8 mouse cellular contexts compared by ENCODE assay signal in the genomic region with DNA sequence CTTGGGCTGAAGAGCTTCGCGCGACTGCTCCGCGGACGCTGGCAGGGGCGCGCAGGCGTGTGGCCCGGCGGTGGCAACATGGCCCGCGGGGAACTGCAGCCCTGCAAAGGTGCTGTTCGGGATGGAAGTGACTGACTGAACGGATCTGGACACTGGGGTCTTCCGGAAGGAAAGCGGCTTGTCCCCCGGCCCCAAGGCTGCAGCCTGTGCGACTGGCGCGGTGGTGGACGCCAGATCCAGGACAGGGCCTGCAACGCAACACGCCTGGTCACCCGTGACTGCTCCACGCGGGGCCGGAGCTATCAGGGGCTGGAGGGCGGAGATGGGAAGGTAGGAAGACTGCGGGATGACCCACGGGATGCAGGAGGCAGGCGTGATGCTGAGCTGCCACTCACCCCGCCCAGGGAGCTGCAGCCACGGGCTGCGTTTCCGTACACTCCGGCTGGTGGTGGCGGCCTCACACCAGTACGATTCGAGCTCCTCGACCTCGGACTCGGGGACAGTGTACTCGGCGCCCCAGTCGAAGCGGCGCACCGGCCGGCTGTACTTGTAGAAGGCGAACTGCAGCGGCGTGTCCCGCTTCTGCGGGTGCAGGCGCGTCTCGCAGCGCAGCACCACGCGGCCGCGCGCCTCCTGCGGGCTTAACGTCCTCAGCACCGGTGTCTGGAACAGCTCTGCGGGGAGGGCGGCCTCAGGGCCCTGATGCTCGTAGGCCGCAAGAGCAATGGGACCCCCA. TPM values are rescaled to one million over a fixed set of nuclear protein-coding genes. Genes with fewer than 3 reads are reported as not detected.
DNase-seq lines count a peak whose midpoint lies in the region; ATAC-seq and TF ChIP-seq lines count a peak whose summit lies in the region.

No protein-coding gene starts in this region.

- WGBS in lung, embryonic 15.5 days: 2% methylated on average over 71 of the region's 71 CpGs
- under 1% methylated on average over 71 of the region's 71 CpGs for WGBS in forebrain, embryonic 10.5 days
- WGBS in hindbrain, postnatal 0 days: under 1% methylated on average over 69 of the region's 71 CpGs
- WGBS in liver, embryonic 12.5 days (ENCODE audit: insufficient replicate concordance): 1% methylated on average over 71 of the region's 71 CpGs
- under 1% methylated on average over 71 of the region's 71 CpGs for WGBS in neural tube, embryonic 14.5 days

- no peak for TF ChIP-seq CTCF in hindbrain, postnatal 0 days (IDR thresholded peaks at IDR 0.05; ENCODE audit: low read depth)

- peak overlapping the region; percentile 44 for H3K4me3 ChIP-seq in lung, embryonic 15.5 days
- H3K4me3 ChIP-seq in forebrain, embryonic 10.5 days: peak overlapping the region; percentile 65
- H3K4me3 ChIP-seq in hindbrain, postnatal 0 days (ENCODE audit: low read length): peak overlapping the region; percentile 56
- H3K4me3 ChIP-seq in liver, embryonic 12.5 days: peak overlapping the region; percentile 46
- peak overlapping the region; percentile 51 for H3K4me3 ChIP-seq in neural tube, embryonic 14.5 days (ENCODE audit: low read depth, low read length)

- DNase-seq in lung, adult 18-20 months: no peak
- peak; percentile 82 for DNase-seq in brain, adult 2 months (ENCODE audit: low read depth, low spot score)
- peak; percentile 46 for DNase-seq in forebrain, embryonic 10.5 days (ENCODE audit: extremely low spot score, low spot score)
- peak; percentile 64 for DNase-seq in hindbrain, postnatal 0 days (ENCODE audit: low spot score)
- DNase-seq in T-cell, adult 2 months (ENCODE audit: low spot score): no peak

- H3K36me3 ChIP-seq in lung, embryonic 15.5 days: no peaks in the 10 kb centered on the region
- no peaks in the 10 kb centered on the region for H3K36me3 ChIP-seq in forebrain, embryonic 10.5 days (replicated peaks)
- no peaks in the 10 kb centered on the region for H3K36me3 ChIP-seq in hindbrain, postnatal 0 days (ENCODE audit: insufficient read depth, low read length)
- H3K36me3 ChIP-seq in liver, embryonic 12.5 days: no peaks in the 10 kb centered on the region
- H3K36me3 ChIP-seq in neural tube, embryonic 14.5 days (ENCODE audit: control insufficient read depth, insufficient read depth, low read length): no peaks in the 10 kb centered on the region

- H3K4me2 ChIP-seq in lung, embryonic 15.5 days: peak overlapping the region; percentile 84
- H3K4me2 ChIP-seq in hindbrain, postnatal 0 days (ENCODE audit: low read depth, low read length): peak overlapping the region; percentile 86
- peak overlapping the region; percentile 67 for H3K4me2 ChIP-seq in liver, embryonic 12.5 days
- H3K4me2 ChIP-seq in neural tube, embryonic 14.5 days (ENCODE audit: low read depth, low read length): peak overlapping the region; percentile 98

- peaks cover 13% of the 10 kb centered on the region for H3K4me1 ChIP-seq in lung, embryonic 15.5 days
- H3K4me1 ChIP-seq in forebrain, embryonic 10.5 days: peaks cover 17% of the 10 kb centered on the region
- H3K4me1 ChIP-seq in hindbrain, postnatal 0 days (ENCODE audit: insufficient read depth, low read length): peaks cover 3% of the 10 kb centered on the region; the same call in 1 of the 2 replicates
- peaks cover 16% of the 10 kb centered on the region for H3K4me1 ChIP-seq in liver, embryonic 12.5 days
- H3K4me1 ChIP-seq in neural tube, embryonic 14.5 days (ENCODE audit: control insufficient read depth, insufficient read depth, low read length): no peaks in the 10 kb centered on the region

- H3K9me3 ChIP-seq in lung, embryonic 15.5 days: no peaks in the 10 kb centered on the region
- H3K9me3 ChIP-seq in forebrain, embryonic 10.5 days: no peaks in the 10 kb centered on the region
- no peaks in the 10 kb centered on the region for H3K9me3 ChIP-seq in hindbrain, postnatal 0 days (ENCODE audit: low read length)
- H3K9me3 ChIP-seq in liver, embryonic 12.5 days (replicated peaks): no peaks in the 10 kb centered on the region
- no peaks in the 10 kb centered on the region for H3K9me3 ChIP-seq in neural tube, embryonic 14.5 days (ENCODE audit: control insufficient read depth, low read length)

- 0 out of 2 replicates have a peak overlapping the region, but pooled peaks have one; percentile 14 for H3K9ac ChIP-seq in lung, embryonic 15.5 days
- peak overlapping the region; percentile 61 for H3K9ac ChIP-seq in hindbrain, postnatal 0 days (replicated peaks; ENCODE audit: low read length)
- no peak overlapping the region for H3K9ac ChIP-seq in liver, embryonic 12.5 days
- peak overlapping the region; percentile 60 for H3K9ac ChIP-seq in neural tube, embryonic 14.5 days (replicated peaks; ENCODE audit: low read depth, low read length)

- peaks cover 49% of the 10 kb centered on the region for H3K27me3 ChIP-seq in lung, embryonic 15.5 days
- H3K27me3 ChIP-seq in forebrain, embryonic 10.5 days (ENCODE audit: poor library complexity, severe bottlenecking): peaks cover 81% of the 10 kb centered on the region
- H3K27me3 ChIP-seq in hindbrain, postnatal 0 days (ENCODE audit: insufficient read depth, low read length): peaks cover 3% of the 10 kb centered on the region; the same call in 1 of the 2 replicates
- H3K27me3 ChIP-seq in liver, embryonic 12.5 days (replicated peaks): peaks cover 85% of the 10 kb centered on the region
- H3K27me3 ChIP-seq in neural tube, embryonic 14.5 days (ENCODE audit: control insufficient read depth, insufficient read depth, low read length): peaks cover 15% of the 10 kb centered on the region

- no peak overlapping the region for H3K27ac ChIP-seq in lung, embryonic 15.5 days
- peak overlapping the region; percentile 22; the same call in 1 of the 2 replicates for H3K27ac ChIP-seq in forebrain, embryonic 10.5 days
- H3K27ac ChIP-seq in hindbrain, postnatal 0 days: no peak overlapping the region
- no peak overlapping the region for H3K27ac ChIP-seq in liver, embryonic 12.5 days
- no peak overlapping the region for H3K27ac ChIP-seq in neural tube, embryonic 14.5 days (ENCODE audit: low read depth, low read length)

- ATAC-seq in lung, embryonic 15.5 days (ENCODE audit: borderline replicate concordance, extremely low read depth, low FRiP score, low TSS enrichment): peak; percentile 65
- peak; percentile 73 for ATAC-seq in hindbrain, postnatal 0 days
- 0 out of 2 replicates have a peak, but pooled peaks have one; percentile 24 for ATAC-seq in liver, embryonic 12.5 days
- peak; percentile 89 for ATAC-seq in neural tube, embryonic 14.5 days (ENCODE audit: low read depth)

RNA-seq across cellular contexts. Expression of a gene that starts 5.1 kb away (rescaled TPM):
- polyA plus RNA-seq in lung, embryonic 15.5 days (2015; fragmentation: Nextera tagmentation; extraction: Ambion mirVana): not detected in 2 replicates
- polyA plus RNA-seq in forebrain, embryonic 10.5 days (2016; fragmentation: Nextera tagmentation; extraction: Ambion mirVana): not detected in 2 replicates
- total RNA-seq in hindbrain, postnatal 0 days (2014; rRNA removed): 0.68 and 0.86 TPM in 2 replicates
- polyA plus RNA-seq in hindbrain, postnatal 0 days (2015; fragmentation: Nextera tagmentation; extraction: Ambion mirVana): 1.0 and 1.4 TPM in 2 replicates
- 0.10 and 0.13 TPM in 2 replicates for polyA plus RNA-seq in liver, embryonic 12.5 days (2016; fragmentation: Nextera tagmentation; extraction: Ambion mirVana)
- 0.70 and 1.2 TPM in 2 replicates for polyA plus RNA-seq in neural tube, embryonic 14.5 days (2014; fragmentation: Nextera tagmentation; extraction: Ambion mirVana)

RNA-seq across cellular contexts. Expression of a gene that starts 19.8 kb away (rescaled TPM):
- 0.14 TPM in 1 of 2 replicates, not detected in the other for polyA plus RNA-seq in lung, embryonic 15.5 days (2015; fragmentation: Nextera tagmentation; extraction: Ambion mirVana)
- not detected in 2 replicates for polyA plus RNA-seq in forebrain, embryonic 10.5 days (2016; fragmentation: Nextera tagmentation; extraction: Ambion mirVana)
- total RNA-seq in hindbrain, postnatal 0 days (2014; rRNA removed): not detected in 2 replicates
- not detected in 2 replicates for polyA plus RNA-seq in hindbrain, postnatal 0 days (2015; fragmentation: Nextera tagmentation; extraction: Ambion mirVana)
- 0.21 and 0.23 TPM in 2 replicates for polyA plus RNA-seq in liver, embryonic 12.5 days (2016; fragmentation: Nextera tagmentation; extraction: Ambion mirVana)
- polyA plus RNA-seq in neural tube, embryonic 14.5 days (2014; fragmentation: Nextera tagmentation; extraction: Ambion mirVana): not detected in 2 replicates

RNA-seq across cellular contexts. Expression of a gene that starts 22.3 kb away (rescaled TPM):
- polyA plus RNA-seq in lung, embryonic 15.5 days (2015; fragmentation: Nextera tagmentation; extraction: Ambion mirVana): 34.1 and 37.0 TPM in 2 replicates
- 30.9 and 33.2 TPM in 2 replicates for polyA plus RNA-seq in forebrain, embryonic 10.5 days (2016; fragmentation: Nextera tagmentation; extraction: Ambion mirVana)
- 25.4 and 40.4 TPM in 2 replicates for total RNA-seq in hindbrain, postnatal 0 days (2014; rRNA removed)
- 32.0 and 34.4 TPM in 2 replicates for polyA plus RNA-seq in hindbrain, postnatal 0 days (2015; fragmentation: Nextera tagmentation; extraction: Ambion mirVana)
- 25.7 and 27.3 TPM in 2 replicates for polyA plus RNA-seq in liver, embryonic 12.5 days (2016; fragmentation: Nextera tagmentation; extraction: Ambion mirVana)
- 44.6 and 51.0 TPM in 2 replicates for polyA plus RNA-seq in neural tube, embryonic 14.5 days (2014; fragmentation: Nextera tagmentation; extraction: Ambion mirVana)

RNA-seq across cellular contexts. Expression of a gene that starts 22.8 kb away (rescaled TPM):
- 0.20 and 0.79 TPM in 2 replicates for polyA plus RNA-seq in lung, embryonic 15.5 days (2015; fragmentation: Nextera tagmentation; extraction: Ambion mirVana)
- 0.19 and 0.39 TPM in 2 replicates for polyA plus RNA-seq in forebrain, embryonic 10.5 days (2016; fragmentation: Nextera tagmentation; extraction: Ambion mirVana)
- total RNA-seq in hindbrain, postnatal 0 days (2014; rRNA removed): 0.52 TPM in 1 of 2 replicates, not detected in the other
- polyA plus RNA-seq in hindbrain, postnatal 0 days (2015; fragmentation: Nextera tagmentation; extraction: Ambion mirVana): 0.86 and 1.5 TPM in 2 replicates
- polyA plus RNA-seq in liver, embryonic 12.5 days (2016; fragmentation: Nextera tagmentation; extraction: Ambion mirVana): 0.46 and 0.50 TPM in 2 replicates
- polyA plus RNA-seq in neural tube, embryonic 14.5 days (2014; fragmentation: Nextera tagmentation; extraction: Ambion mirVana): 0.62 TPM in 1 of 2 replicates, not detected in the other

RNA-seq across cellular contexts. Expression of a gene that starts 40.1 kb away (rescaled TPM):
- 9.1 and 10.1 TPM in 2 replicates for polyA plus RNA-seq in lung, embryonic 15.5 days (2015; fragmentation: Nextera tagmentation; extraction: Ambion mirVana)
- 7.1 and 8.4 TPM in 2 replicates for polyA plus RNA-seq in forebrain, embryonic 10.5 days (2016; fragmentation: Nextera tagmentation; extraction: Ambion mirVana)
- total RNA-seq in hindbrain, postnatal 0 days (2014; rRNA removed): 15.7 and 17.8 TPM in 2 replicates
- polyA plus RNA-seq in hindbrain, postnatal 0 days (2015; fragmentation: Nextera tagmentation; extraction: Ambion mirVana): 6.1 and 6.3 TPM in 2 replicates
- polyA plus RNA-seq in liver, embryonic 12.5 days (2016; fragmentation: Nextera tagmentation; extraction: Ambion mirVana): 9.6 and 10.6 TPM in 2 replicates
- 10.1 and 11.6 TPM in 2 replicates for polyA plus RNA-seq in neural tube, embryonic 14.5 days (2014; fragmentation: Nextera tagmentation; extraction: Ambion mirVana)

Comparison
In these comparisons a context has a peak if more than half of its experiments do, and no peak if none do; other contexts are left out.
1. ATAC-seq: peak in every context shown above with its lines; median percentile 89 in neural tube, embryonic 14.5 days; 73 in hindbrain, postnatal 0 days; 65 in lung, embryonic 15.5 days; 24 in liver, embryonic 12.5 days.
2. DNase-seq: peak in brain, adult 2 months (single experiment), forebrain, embryonic 10.5 days (single experiment) and hindbrain, postnatal 0 days (single experiment); none in lung, adult 18-20 months (0 of 2) and T-cell, adult 2 months (single experiment).
3. Peak in every context shown above with its lines, with median percentiles within 50 percentile points of each other: H3K4me2 ChIP-seq and H3K4me3 ChIP-seq.